Mouse (Mus musculus): ENCODE data around the gene Atp6v1fnb. TPM values are rescaled to one million over a fixed set of nuclear protein-coding genes. Genes with fewer than 3 reads are reported as not detected.

Gene Atp6v1fnb
- total RNA-seq (2023) = 10 to 100 TPM in 1 of 2 experiments, 1 to 10 TPM in 1; 9.8 to 12.1 TPM

GRCm38 (mm10) chr6:29471137-29471536, at the start of gene Atp6v1fnb:
TSS of gene Atp6v1fnb (plus strand) at chr6:29471437.

GRCm38 (mm10) chr6:29433038-29433803, 38.0 kb upstream of the Atp6v1fnb start, which contains the start of gene Flnc:
TSS of gene Flnc (plus strand) at chr6:29433256.

GRCm38 (mm10) chr6:29467583-29468354, 3.5 kb upstream of the Atp6v1fnb start, which contains the start of gene Atp6v1f:
TSS of gene Atp6v1f (plus strand) at chr6:29467718.

GRCm38 (mm10) chr6:29507447-29508309, 36.4 kb downstream of the Atp6v1fnb start, which contains the start of gene Kcp:
TSS of gene Kcp (minus strand) at chr6:29507952.

Other genes starting within 250 kb of the Atp6v1fnb start
- gene Hilpda, start 198.9 kb upstream of the Atp6v1fnb start, total RNA-seq (2023) = 10 to 100 TPM; 11.1 to 12.2 TPM
- 1 to 10 TPM; 1.3 to 1.5 TPM for gene Fam71f2, start 191.8 kb upstream of the Atp6v1fnb start, total RNA-seq (2023)
- not detected for gene Fam71f1, start 152.3 kb upstream of the Atp6v1fnb start, total RNA-seq (2023)
- 10 to 100 TPM; 58.1 to 65.7 TPM for gene Calu, start 123.4 kb upstream of the Atp6v1fnb start, total RNA-seq (2023)
- gene Opn1sw, start 83.0 kb upstream of the Atp6v1fnb start, total RNA-seq (2023) = not detected
- gene Ccdc136, start 75.1 kb upstream of the Atp6v1fnb start, total RNA-seq (2023) = 1 to 10 TPM in 1 of 2 experiments, under 1 TPM in 1; 0.21 to 1.7 TPM
- not detected for gene Flnc, start 38.2 kb upstream of the Atp6v1fnb start, total RNA-seq (2023)
- gene Atp6v1f, start 3.7 kb upstream of the Atp6v1fnb start, total RNA-seq (2023) = 100 to 1,000 TPM; 153 to 159 TPM
- not detected for gene Kcp, start 36.5 kb downstream of the Atp6v1fnb start, total RNA-seq (2023)
- gene Irf5, start 55.2 kb downstream of the Atp6v1fnb start, total RNA-seq (2023) = 1 to 10 TPM; 3.6 to 6.3 TPM
- gene Tnpo3, start 138.4 kb downstream of the Atp6v1fnb start, total RNA-seq (2023) = 100 to 1,000 TPM; 103 to 107 TPM
- gene Tspan33, start 222.8 kb downstream of the Atp6v1fnb start, total RNA-seq (2023) = 1 to 10 TPM in 1 of 2 experiments, under 1 TPM in 1; 0.47 to 1.3 TPM

Measured in T-cell, adult 66 days (primary cell).